18 mouse cellular contexts compared by ENCODE assay signal in genomic region chr15:80969371-80969770, GRCm38 (mm10). TPM values are rescaled to one million over a fixed set of nuclear protein-coding genes. Genes with fewer than 3 reads are reported as not detected.
A peak's percentile ranks its signal among the peaks of the same experiment; 100 is the strongest.
DNase-seq lines count a peak whose midpoint lies in the region; ATAC-seq and TF ChIP-seq lines count a peak whose summit lies in the region.
"Had no signal": no experiment of that assay in that cellular context is flagged by ENCODE, and none has a peak within 500 bp of the region (broad histone marks: within the 10 kb centered on the region; RNA-seq: fewer than 3 reads in every experiment).

No protein-coding gene starts in this region.

- H3K9ac ChIP-seq in lung, postnatal 0 days (replicated peaks; ENCODE audit: low read depth) = no peak overlapping the region

- no peaks in the 10 kb centered on the region for H3K4me1 ChIP-seq in lung, postnatal 0 days (ENCODE audit: insufficient read depth, low read depth, low read length)

- WGBS in lung, postnatal 0 days = 63% methylated on average over 1 of the region's 1 CpGs

- H3K27ac ChIP-seq in lung, postnatal 0 days (ENCODE audit: low read length) = no peak overlapping the region

- TF ChIP-seq CTCF in lung, postnatal 0 days (IDR thresholded peaks at IDR 0.05) = no peak

- TF ChIP-seq EP300 in lung, postnatal 0 days (IDR thresholded peaks at IDR 0.05) = peak; percentile 80

- no peak overlapping the region for H3K4me2 ChIP-seq in lung, postnatal 0 days (replicated peaks; ENCODE audit: low read depth, low read length)

- no peak overlapping the region for H3K4me3 ChIP-seq in lung, postnatal 0 days (ENCODE audit: low read depth, low read length)

- peak; percentile 86 for ATAC-seq in lung, postnatal 0 days
- ATAC-seq: activated CD4-positive, CD25-positive, alpha-beta regulatory T cell, adult 4 months; CD4-positive, CD25-positive, alpha-beta regulatory T cell, adult 4 months; Patski had no signal

- DNase-seq in lung, postnatal 0 days (ENCODE audit: low spot score) = peak; percentile 86
- no peak for DNase-seq in lung, postnatal 4 days
- DNase-seq: adrenal gland, adult 2 months; adrenal gland, adult 8-10 months; adrenal gland, postnatal 10 days; adrenal gland, postnatal 14 days; adrenal gland, postnatal 25 days; adrenal gland, postnatal 36 days; B cell, adult 2 months; cerebellum, adult 11 months; cerebellum, adult 11-12 months; cerebellum, adult 18-20 months; cerebellum, adult 2 months had no signal

- H3K36me3 ChIP-seq in lung, postnatal 0 days (ENCODE audit: insufficient read depth, low read length) = peaks cover 25% of the 10 kb centered on the region

- H3K9me3 ChIP-seq in lung, postnatal 0 days (ENCODE audit: low read length) = no peaks in the 10 kb centered on the region
- H3K9me3 ChIP-seq: G1E had no signal

- no peaks in the 10 kb centered on the region for H3K27me3 ChIP-seq in lung, postnatal 0 days (replicated peaks; ENCODE audit: insufficient read depth, low read length)
- H3K27me3 ChIP-seq: CH12.LX, Patski had no signal

RNA-seq across cellular contexts. Expression of gene Sgsm3, which starts 8.2 kb away (rescaled TPM):
- 27.8 and 38.5 TPM in 2 replicates for polyA plus RNA-seq in lung, postnatal 0 days (2015; fragmentation: Nextera tagmentation; extraction: Ambion mirVana)

RNA-seq across cellular contexts. Expression of gene Adsl, which starts 21.1 kb away (rescaled TPM):
- polyA plus RNA-seq in lung, postnatal 0 days (2015; fragmentation: Nextera tagmentation; extraction: Ambion mirVana) = 51.9 and 62.6 TPM in 2 replicates
